Mouse (Mus musculus) intestine, embryonic 15.5 days (tissue): ENCODE data around the gene Ehd2. TPM values are rescaled to one million over a fixed set of nuclear protein-coding genes. Genes with fewer than 3 reads are reported as not detected.

Experiments
- ATAC-seq: fragments of 200-750 bp; cut with Nextera tagmentation; 2 replicates; pipeline ENCODE4 v1.8.0; 2017; ENCODE audit warnings: moderate TSS enrichment, moderate library complexity
- H3K27ac ChIP-seq: fragments of 300-500 bp; sonication (generic); 2 replicates; pipeline ENCODE4 v1.5.1; 2015; ENCODE audit warnings: mild to moderate bottlenecking, inconsistent platforms
- H3K27me3 ChIP-seq: fragments of 300-500 bp; sonication (generic); replicated peaks from 2 replicates; pipeline ENCODE4 v1.6.1; 2015; ENCODE audit warnings: inconsistent platforms
- H3K36me3 ChIP-seq: fragments of 300-500 bp; sonication (generic); 2 replicates; pipeline ENCODE4 v1.6.1; 2015; ENCODE audit warnings: inconsistent platforms
- H3K4me1 ChIP-seq: fragments of 300-500 bp; sonication (generic); replicated peaks from 2 replicates; pipeline ENCODE4 v1.6.1; 2015; ENCODE audit warnings: inconsistent platforms
- H3K4me2 ChIP-seq: fragments of 300-500 bp; sonication (generic); replicated peaks from 2 replicates; pipeline ENCODE4 v1.6.1; 2015; ENCODE audit warnings: mild to moderate bottlenecking, inconsistent platforms
- H3K4me3 ChIP-seq: fragments of 300-500 bp; sonication (generic); replicated peaks from 2 replicates; pipeline ENCODE4 v1.5.1; 2015; ENCODE audit warnings: inconsistent platforms
- H3K9ac ChIP-seq: fragments of 300-500 bp; sonication (generic); 2 replicates; pipeline ENCODE4 v1.6.1; 2015; ENCODE audit warnings: inconsistent platforms
- H3K9me3 ChIP-seq: fragments of 300-500 bp; sonication (generic); 2 replicates; pipeline ENCODE4 v1.6.1; 2016; ENCODE audit warnings: inconsistent platforms
- WGBS: fragments of 180-500 bp; shearing (Covaris S2); methylation state at CpG from one replicate; pipeline ENCODE4 v1.1.7; 2015; 5-methylcytosine and 5-hydroxymethylcytosine counted together
- polyA plus RNA-seq: library from polyadenylated mRNA; unstranded; fragments of >200 nt; fragmentation: Nextera tagmentation; extraction: Ambion mirVana; gene quantifications from 2 replicates; pipeline ENCODE4 v1.2.1, GENCODE M21; 2015

Gene Ehd2
- polyA plus RNA-seq, 1 experiment from 2014 or later: 50.9 TPM

DNA sequence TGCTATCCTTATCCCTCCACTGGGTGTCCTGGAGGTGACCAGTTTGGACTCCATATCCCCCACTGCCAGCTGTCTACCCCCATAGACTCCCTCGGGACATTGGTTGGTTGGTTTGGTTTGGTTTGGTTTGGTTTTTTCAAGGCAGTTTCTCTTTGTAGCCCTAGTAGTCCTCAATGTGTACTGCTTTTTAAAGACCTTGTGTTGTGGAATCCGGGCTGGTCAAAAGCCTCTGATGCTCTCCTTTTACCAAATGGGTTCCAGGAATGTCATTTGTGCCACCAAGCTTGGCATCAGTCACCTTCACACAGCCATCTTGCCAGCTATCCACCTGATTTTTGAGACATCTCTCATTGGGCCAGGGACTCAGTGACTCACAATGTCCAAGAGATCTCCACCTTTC, 52.6 kb downstream of the Ehd2 start:
- Histone ChIP-seq H3K27me3 (no peaks in the 10 kb centered on the region), H3K4me3 (no peak overlapping the region), H3K9ac (no peak overlapping the region), H3K9me3 (no peaks in the 10 kb centered on the region), H3K4me2 (no peak overlapping the region), H3K27ac (no peak overlapping the region), H3K4me1 (no peaks in the 10 kb centered on the region), H3K36me3 (peaks cover 13% of the 10 kb centered on the region; the same call in 1 of the 2 replicates)
- WGBS: 76% methylated on average over 2 of the region's 2 CpGs
- ATAC-seq: no peak

DNA sequence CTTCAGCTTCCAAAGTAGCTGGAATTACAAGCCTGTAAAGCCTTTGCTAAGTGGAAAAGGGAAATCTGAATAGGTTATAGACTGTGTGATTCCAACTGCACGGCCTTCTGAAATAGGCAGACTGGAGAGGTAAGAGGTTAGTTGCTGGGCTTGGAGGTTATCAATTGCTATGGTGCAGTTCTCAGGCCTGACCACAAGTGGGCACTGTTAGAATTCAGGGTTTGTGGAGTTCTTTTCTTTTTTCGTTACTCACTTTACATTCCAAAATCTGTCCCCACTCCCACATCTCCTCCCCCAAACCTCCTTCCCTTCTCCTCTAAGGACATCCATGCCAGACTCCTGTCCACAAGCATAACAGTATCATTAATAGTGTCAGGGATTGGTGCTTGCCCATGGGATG, 53.1 kb downstream of the Ehd2 start:
- no peak overlapping the region for H3K4me2 ChIP-seq
- no peak overlapping the region for H3K4me3 ChIP-seq
- no peaks in the 10 kb centered on the region for H3K4me1 ChIP-seq
- WGBS: 43% methylated on average over 2 of the region's 2 CpGs
- no peak overlapping the region for H3K9ac ChIP-seq
- no peaks in the 10 kb centered on the region for H3K9me3 ChIP-seq
- no peaks in the 10 kb centered on the region for H3K27me3 ChIP-seq
- no peak for ATAC-seq
- H3K36me3 ChIP-seq: peaks cover 9% of the 10 kb centered on the region; the same call in 1 of the 2 replicates
- no peak overlapping the region for H3K27ac ChIP-seq

DNA sequence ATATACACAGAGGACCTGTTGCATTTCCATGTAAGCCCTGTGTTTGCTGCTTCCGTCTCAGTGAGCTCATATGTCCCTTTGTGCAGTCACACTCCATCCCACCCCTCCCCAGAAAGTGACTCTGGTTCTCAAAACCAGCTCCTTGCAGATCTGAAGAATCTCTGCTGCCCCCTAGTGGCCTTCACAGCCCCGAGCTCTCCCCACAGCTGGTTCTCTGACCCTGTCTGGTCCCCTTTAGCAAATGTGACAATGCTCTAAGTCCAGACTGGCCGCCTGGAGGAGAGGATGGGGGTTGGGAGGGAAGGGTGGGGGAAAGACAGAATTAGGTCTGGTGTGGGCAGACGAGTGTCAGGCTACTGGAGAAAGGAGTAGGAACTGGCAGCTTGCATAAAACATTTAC, 55.2 kb downstream of the Ehd2 start:
- Histone ChIP-seq H3K27me3 (no peaks in the 10 kb centered on the region), H3K27ac (no peak overlapping the region), H3K4me1 (no peaks in the 10 kb centered on the region), H3K36me3 (no peaks in the 10 kb centered on the region), H3K9me3 (no peaks in the 10 kb centered on the region), H3K9ac (no peak overlapping the region), H3K4me2 (no peak overlapping the region), H3K4me3 (no peak overlapping the region)
- ATAC-seq: peak; percentile 54
- WGBS: 1% methylated on average over 4 of the region's 4 CpGs

DNA sequence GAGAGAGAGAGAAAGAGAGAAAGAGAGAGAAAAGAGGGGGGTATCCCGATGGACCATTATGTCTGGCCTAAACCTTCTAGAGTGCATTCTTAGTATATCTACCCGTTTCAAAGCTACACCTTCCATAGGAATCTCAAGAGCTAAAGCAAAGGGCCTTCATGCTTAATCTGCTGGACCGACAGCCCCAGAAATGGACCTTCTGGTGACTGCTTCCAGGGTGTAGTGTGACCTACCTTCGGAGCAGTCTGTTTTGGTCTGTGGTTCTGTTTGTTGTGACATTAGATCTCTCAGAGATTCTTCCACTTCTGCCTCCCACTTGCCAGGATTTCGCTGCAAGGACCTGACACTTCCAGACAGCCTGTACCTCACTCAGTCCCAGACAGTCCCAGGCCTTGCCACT, 56.8 kb downstream of the Ehd2 start:
- Histone ChIP-seq H3K4me2 (no peak overlapping the region), H3K27me3 (no peaks in the 10 kb centered on the region), H3K9ac (no peak overlapping the region), H3K27ac (no peak overlapping the region), H3K4me3 (no peak overlapping the region), H3K36me3 (no peaks in the 10 kb centered on the region), H3K4me1 (no peaks in the 10 kb centered on the region), H3K9me3 (no peaks in the 10 kb centered on the region)
- no peak for ATAC-seq
- 79% methylated on average over 5 of the region's 5 CpGs for WGBS

DNA sequence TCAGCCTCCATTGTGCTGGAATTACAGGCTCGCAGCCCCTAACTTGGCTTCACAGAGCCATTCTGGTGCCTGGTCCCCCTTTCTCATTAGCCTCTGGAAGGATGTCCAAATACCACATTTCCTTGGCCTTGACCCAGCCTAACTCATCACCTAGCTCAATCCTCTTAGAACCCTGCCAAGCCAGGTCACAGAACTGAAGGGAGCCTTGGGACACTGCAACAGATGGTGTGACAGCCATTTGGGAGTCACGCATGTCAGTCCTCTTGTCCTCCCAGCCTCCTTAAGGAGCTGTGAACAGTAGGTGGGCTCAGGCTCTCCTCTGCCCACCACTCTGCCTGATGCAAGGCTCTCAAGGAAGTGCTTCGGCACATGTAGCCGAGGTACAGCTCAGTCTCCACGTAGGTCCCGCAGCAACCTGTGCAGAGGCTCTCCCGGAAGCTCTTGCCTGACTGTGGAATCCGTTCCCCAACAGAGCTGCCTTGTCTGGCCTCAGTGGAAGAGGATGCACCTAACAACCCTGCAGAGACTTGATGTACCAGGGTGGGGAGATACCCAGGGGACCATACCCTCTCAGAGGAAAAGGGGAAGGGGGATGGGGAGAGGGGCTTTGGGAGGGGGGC, 59.3 kb downstream of the Ehd2 start:
- Histone ChIP-seq H3K4me1 (no peaks in the 10 kb centered on the region), H3K9ac (no peak overlapping the region), H3K36me3 (no peaks in the 10 kb centered on the region), H3K27me3 (no peaks in the 10 kb centered on the region), H3K4me3 (no peak overlapping the region), H3K9me3 (no peaks in the 10 kb centered on the region), H3K4me2 (no peak overlapping the region), H3K27ac (no peak overlapping the region)
- 78% methylated on average over 8 of the region's 8 CpGs for WGBS
- no peak for ATAC-seq

DNA sequence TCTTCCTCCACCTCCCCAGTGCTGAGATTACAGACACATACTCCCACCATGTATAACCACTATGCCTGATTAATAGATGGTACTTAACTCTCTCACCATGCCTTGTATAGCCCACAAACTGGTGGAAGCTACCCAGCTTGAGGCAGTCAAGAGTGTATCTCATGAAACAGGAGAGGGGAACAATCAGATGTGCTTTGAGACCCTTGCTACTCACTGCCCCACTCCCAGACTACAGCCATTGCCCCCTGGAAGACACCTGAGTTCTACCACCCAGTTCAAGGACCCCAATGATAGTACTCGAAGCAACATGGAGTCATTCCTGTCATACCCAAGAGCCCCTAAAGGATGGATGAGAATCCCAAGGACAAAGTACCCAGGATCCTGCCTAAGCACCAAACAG, 60.8 kb downstream of the Ehd2 start:
- Histone ChIP-seq H3K4me3 (no peak overlapping the region), H3K4me2 (no peak overlapping the region), H3K27ac (no peak overlapping the region), H3K9me3 (no peaks in the 10 kb centered on the region), H3K9ac (no peak overlapping the region), H3K4me1 (no peaks in the 10 kb centered on the region), H3K36me3 (no peaks in the 10 kb centered on the region), H3K27me3 (no peaks in the 10 kb centered on the region)
- ATAC-seq: no peak
- 78% methylated on average over 1 of the region's 1 CpGs for WGBS

DNA sequence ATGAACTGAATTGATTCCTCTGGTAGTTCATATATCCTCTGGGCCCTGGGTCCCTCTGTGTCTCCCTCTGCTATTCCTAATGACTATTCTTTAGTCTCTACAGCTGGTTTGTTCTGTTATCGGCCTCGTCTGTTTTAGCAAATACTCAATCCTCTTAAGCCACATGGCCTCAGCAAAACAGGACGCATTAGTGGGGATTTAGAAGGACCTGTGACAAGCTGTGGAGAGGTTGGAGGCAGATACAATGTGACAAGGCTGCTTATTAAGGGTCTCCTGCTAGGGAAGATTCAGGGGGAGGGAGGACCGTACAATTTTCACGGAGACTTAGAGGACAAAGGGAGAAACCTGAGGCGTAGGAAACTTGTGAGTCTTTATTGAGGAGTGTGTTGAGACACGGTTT, 61.5 kb downstream of the Ehd2 start:
- Histone ChIP-seq H3K27ac (no peak overlapping the region), H3K4me3 (no peak overlapping the region), H3K4me1 (no peaks in the 10 kb centered on the region), H3K9me3 (no peaks in the 10 kb centered on the region), H3K27me3 (no peaks in the 10 kb centered on the region), H3K4me2 (no peak overlapping the region), H3K9ac (no peak overlapping the region), H3K36me3 (no peaks in the 10 kb centered on the region)
- ATAC-seq: no peak
- 77% methylated on average over 7 of the region's 7 CpGs for WGBS

DNA sequence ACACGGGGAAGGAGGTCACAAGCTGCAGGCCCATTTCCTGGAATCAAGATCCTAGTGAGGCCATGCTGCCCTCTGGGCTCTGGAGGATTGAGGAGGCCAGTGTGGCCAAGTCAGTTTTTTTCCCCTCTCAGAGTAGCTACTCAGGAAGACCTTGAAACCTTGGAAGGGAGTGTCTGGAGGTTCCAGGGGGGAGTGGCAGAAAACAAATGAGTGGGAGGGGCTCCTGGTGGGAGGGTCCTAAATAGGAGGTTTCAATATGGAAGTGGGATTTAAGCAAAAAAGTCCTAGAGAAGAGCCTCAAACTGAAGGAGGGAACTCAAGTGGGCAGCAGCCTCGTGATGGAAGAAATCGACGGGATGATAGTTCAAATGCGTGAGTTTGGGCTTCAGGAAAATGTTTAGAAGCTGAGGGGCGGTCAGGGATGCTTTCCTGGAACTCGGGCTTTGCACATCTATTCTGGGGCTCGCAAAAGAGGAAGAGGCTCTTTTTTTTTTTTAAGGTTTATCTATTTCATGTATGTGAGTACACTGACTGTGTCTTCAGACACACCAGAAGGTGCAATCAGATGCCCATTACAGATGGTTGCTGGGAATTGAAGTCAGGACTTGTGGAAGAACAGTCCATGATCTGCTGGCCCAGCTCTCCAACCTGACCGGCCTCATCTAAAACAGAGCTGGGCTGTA, 65.9 kb downstream of the Ehd2 start:
- no peaks in the 10 kb centered on the region for H3K27me3 ChIP-seq
- H3K9me3 ChIP-seq: no peaks in the 10 kb centered on the region
- no peak for ATAC-seq
- no peak overlapping the region for H3K4me2 ChIP-seq
- no peaks in the 10 kb centered on the region for H3K4me1 ChIP-seq
- no peak overlapping the region for H3K9ac ChIP-seq
- H3K27ac ChIP-seq: no peak overlapping the region
- WGBS: 78% methylated on average over 9 of the region's 9 CpGs
- H3K4me3 ChIP-seq: no peak overlapping the region
- no peaks in the 10 kb centered on the region for H3K36me3 ChIP-seq

Other genes starting within 250 kb of the Ehd2 start
- gene Obox5, start 217.4 kb downstream of the Ehd2 start, polyA plus RNA-seq: not detected in 2 replicates
- gene Obox6, start 127.9 kb downstream of the Ehd2 start, polyA plus RNA-seq: not detected in 2 replicates
- not detected in 2 replicates for gene Crx, start 87.6 kb downstream of the Ehd2 start, polyA plus RNA-seq
- gene Crxos, start 85.0 kb downstream of the Ehd2 start, polyA plus RNA-seq: not detected in 2 replicates
- 645 and 657 TPM in 2 replicates for gene Selenow, start 45.2 kb downstream of the Ehd2 start, polyA plus RNA-seq
- gene Nop53, start 21.5 kb downstream of the Ehd2 start, polyA plus RNA-seq: 161 and 174 TPM in 2 replicates
- 4.9 and 5.4 TPM in 2 replicates for gene Bicra, start 80.4 kb upstream of the Ehd2 start, polyA plus RNA-seq
- gene Zfp541, start 94.2 kb upstream of the Ehd2 start, polyA plus RNA-seq: 0.03 and 0.06 TPM in 2 replicates
- 186 and 194 TPM in 2 replicates for gene Napa, start 130.9 kb upstream of the Ehd2 start, polyA plus RNA-seq
- 24.4 and 25.6 TPM in 2 replicates for gene Kptn, start 152.3 kb upstream of the Ehd2 start, polyA plus RNA-seq
- gene Slc8a2, start 162.3 kb upstream of the Ehd2 start, polyA plus RNA-seq: 0.15 and 0.23 TPM in 2 replicates
- 30.8 and 31.8 TPM in 2 replicates for gene Meis3, start 207.5 kb upstream of the Ehd2 start, polyA plus RNA-seq